Mouse (Mus musculus): ENCODE results near the gene Lce1m. TPM values are rescaled to one million over a fixed set of nuclear protein-coding genes. Genes with fewer than 3 reads are reported as not detected.

Gene Lce1m
- polyA plus RNA-seq (2012; fragmentation: generic; extraction: Trizol), result not detected

GRCm38 (mm10) chr3:93018960-93019359 is at the start of gene Lce1m:
TSS of gene Lce1m (minus strand) at chr3:93019060.

GRCm38 (mm10) chr3:93068523-93068922 is 49.7 kb upstream of the Lce1m start, which contains the start of gene Gm4858:
TSS of gene Gm4858 (plus strand) at chr3:93068823.

GRCm38 (mm10) chr3:93015460-93016104 is 3.3 kb downstream of the Lce1m start, which contains the start of gene Crct1:
TSS of gene Crct1 (minus strand) at chr3:93015687.

GRCm38 (mm10) chr3:92991926-92992325 is 26.9 kb downstream of the Lce1m start, which contains the start of gene Lce3f:
TSS of gene Lce3f (plus strand) at chr3:92992226.

Other genes starting within 250 kb of the Lce1m start
- gene Lce1i, start 240.2 kb downstream of the Lce1m start, polyA plus RNA-seq (2012; fragmentation: generic; extraction: Trizol), result not detected
- not detected for gene Lce1j, start 228.5 kb downstream of the Lce1m start, polyA plus RNA-seq (2012; fragmentation: generic; extraction: Trizol)
- gene Lce1k, start 211.2 kb downstream of the Lce1m start, polyA plus RNA-seq (2012; fragmentation: generic; extraction: Trizol), result not detected
- under 1 TPM in 1 of 2 experiments, not detected in 1; 0.04 TPM for gene Kprp, start 191.8 kb downstream of the Lce1m start, polyA plus RNA-seq (2012; fragmentation: generic; extraction: Trizol)
- gene Lce1l, start 167.8 kb downstream of the Lce1m start, polyA plus RNA-seq (2012; fragmentation: generic; extraction: Trizol), result not detected
- not detected for gene 2310050C09Rik, start 148.8 kb downstream of the Lce1m start, polyA plus RNA-seq (2012; fragmentation: generic; extraction: Trizol)
- gene Lce3a, start 92.8 kb downstream of the Lce1m start, polyA plus RNA-seq (2012; fragmentation: generic; extraction: Trizol), result not detected
- gene Lce3b, start 86.1 kb downstream of the Lce1m start, polyA plus RNA-seq (2012; fragmentation: generic; extraction: Trizol), result not detected
- not detected for gene Lce3c, start 74.6 kb downstream of the Lce1m start, polyA plus RNA-seq (2012; fragmentation: generic; extraction: Trizol)
- not detected for gene Lce3d, start 61.7 kb downstream of the Lce1m start, polyA plus RNA-seq (2012; fragmentation: generic; extraction: Trizol)
- not detected for gene Lce3e, start 52.0 kb downstream of the Lce1m start, polyA plus RNA-seq (2012; fragmentation: generic; extraction: Trizol)
- not detected for gene Lce3f, start 26.8 kb downstream of the Lce1m start, polyA plus RNA-seq (2012; fragmentation: generic; extraction: Trizol)
- gene Crct1, start 3.4 kb downstream of the Lce1m start, polyA plus RNA-seq (2012; fragmentation: generic; extraction: Trizol), result under 1 TPM; 0.09 to 0.16 TPM
- gene Gm4858, start 49.8 kb upstream of the Lce1m start, polyA plus RNA-seq (2012; fragmentation: generic; extraction: Trizol), result not detected
- gene Crnn, start 125.7 kb upstream of the Lce1m start, polyA plus RNA-seq (2012; fragmentation: generic; extraction: Trizol), result not detected
- gene Flg2, start 178.2 kb upstream of the Lce1m start, polyA plus RNA-seq (2012; fragmentation: generic; extraction: Trizol), result not detected

Data from C3H10T1/2 (cell line).